Mouse (Mus musculus): ENCODE measurements at regions not wholly inside any gene's neighbourhood (a gene's known extent, or its start where the extent isn't known, plus 50 kb on each side); places are given as distances from the start of the nearest gene placed in this dataset.
"Not testable (repeated sequence)": the region's sequence is repeated elsewhere in the genome, so short reads cannot be mapped to it uniquely, and the experiment has no call there.

- DNase-seq (ENCODE audit: low spot score in 2 of 2), result no peak
Measured at GRCm38 (mm10) chr16:12516834-12517685, 533.1 kb downstream of the Shisa9 start.

GRCm38 (mm10) chr16:12518264-12518663 lies 534.4 kb downstream of the Shisa9 start:
- DNase-seq (ENCODE audit: low spot score in 2 of 2), result no peak

GRCm38 (mm10) chr16:12521711-12522476 lies 538.0 kb downstream of the Shisa9 start:
- no peak for DNase-seq (ENCODE audit: low spot score in 2 of 2)

- DNase-seq (ENCODE audit: low spot score in 2 of 2), result no peak
Measured at GRCm38 (mm10) chr16:12548462-12548861, 561.0 kb upstream of the Ercc4 start.

GRCm38 (mm10) chr16:12588889-12589288 lies 520.6 kb upstream of the Ercc4 start:
- DNase-seq (ENCODE audit: low spot score in 2 of 2), result no peak

- no peak for DNase-seq (ENCODE audit: low spot score in 2 of 2)
Measured at GRCm38 (mm10) chr16:12608259-12608658, 501.2 kb upstream of the Ercc4 start.

- DNase-seq (ENCODE audit: low spot score in 2 of 2), result no peak
Measured at GRCm38 (mm10) chr16:12611106-12611505, 498.4 kb upstream of the Ercc4 start.

- DNase-seq (ENCODE audit: low spot score in 2 of 2), result no peak
Measured at GRCm38 (mm10) chr16:12617781-12618180, 491.7 kb upstream of the Ercc4 start.

GRCm38 (mm10) chr16:12632533-12632932 lies 477.0 kb upstream of the Ercc4 start:
- DNase-seq (ENCODE audit: low spot score in 2 of 2), result no peak

GRCm38 (mm10) chr16:12638971-12639640 lies 470.4 kb upstream of the Ercc4 start:
- no peak for DNase-seq (ENCODE audit: low spot score in 2 of 2)

- DNase-seq (ENCODE audit: low spot score in 2 of 2), result no peak
Measured at GRCm38 (mm10) chr16:12643053-12643452, 466.4 kb upstream of the Ercc4 start.

- no peak for DNase-seq (ENCODE audit: low spot score in 2 of 2)
Measured at GRCm38 (mm10) chr16:12644621-12645020, 464.9 kb upstream of the Ercc4 start.

GRCm38 (mm10) chr16:12652180-12652579 lies 457.3 kb upstream of the Ercc4 start:
- DNase-seq (ENCODE audit: low spot score in 2 of 2), result no peak

- not testable (repeated sequence) for DNase-seq (ENCODE audit: low spot score in 2 of 2)
Measured at GRCm38 (mm10) chr16:12673656-12674055, 435.8 kb upstream of the Ercc4 start.

GRCm38 (mm10) chr16:12681474-12681873 lies 428.0 kb upstream of the Ercc4 start:
- no peak for DNase-seq (ENCODE audit: low spot score in 2 of 2)

GRCm38 (mm10) chr16:12685816-12686215 lies 423.7 kb upstream of the Ercc4 start:
- no peak for DNase-seq (ENCODE audit: low spot score in 2 of 2)

GRCm38 (mm10) chr16:12691776-12692175 lies 417.7 kb upstream of the Ercc4 start:
- DNase-seq (ENCODE audit: low spot score in 2 of 2), result no peak

- DNase-seq (ENCODE audit: low spot score in 2 of 2), result no peak
Measured at GRCm38 (mm10) chr16:12692739-12693292, 416.7 kb upstream of the Ercc4 start.

- DNase-seq (ENCODE audit: low spot score in 2 of 2), result no peak
Measured at GRCm38 (mm10) chr16:12693346-12693745, 416.1 kb upstream of the Ercc4 start.

- DNase-seq (ENCODE audit: low spot score in 2 of 2), result no peak
Measured at GRCm38 (mm10) chr16:12694646-12695045, 414.8 kb upstream of the Ercc4 start.

- DNase-seq (ENCODE audit: low spot score in 2 of 2), result peak in 1 of 2 experiments; percentile 23
Measured at GRCm38 (mm10) chr16:12696939-12697621, 412.4 kb upstream of the Ercc4 start.
